Mouse (Mus musculus) cerebellum, adult 9-10 months (tissue): ENCODE measurements around the gene Mybpc2.

Experiments
- DNase-seq: peaks from one replicate; pipeline ENCODE4 v3.0.0; 2022

The Mybpc2 gene

GRCm38 (mm10) chr7:44461503-44462217, 62.8 kb downstream of the Mybpc2 start:
- DNase-seq: peak; percentile 44

GRCm38 (mm10) chr7:44460767-44461502, 63.5 kb downstream of the Mybpc2 start:
- no peak for DNase-seq

DNA sequence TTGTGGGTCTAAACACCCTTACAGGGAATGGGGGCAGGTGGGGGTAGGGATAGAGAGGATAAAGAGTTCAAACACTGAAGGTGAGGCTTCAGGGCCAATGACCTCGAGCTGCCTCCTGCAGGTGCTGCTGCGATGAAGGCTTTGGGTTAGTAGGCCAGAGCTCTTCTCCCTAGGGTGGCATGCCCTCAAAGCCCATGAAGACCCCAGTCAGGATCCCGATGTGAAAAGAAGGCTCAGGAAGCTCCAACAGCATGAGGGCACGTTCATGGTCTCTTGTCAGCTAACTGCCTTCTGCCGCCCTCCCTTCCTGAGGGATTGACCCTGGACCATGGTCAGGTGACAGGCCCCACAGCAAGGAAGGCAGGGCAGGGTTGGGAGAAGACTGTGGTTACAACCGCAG, 64.4 kb downstream of the Mybpc2 start:
- peak; percentile 39 for DNase-seq

DNA sequence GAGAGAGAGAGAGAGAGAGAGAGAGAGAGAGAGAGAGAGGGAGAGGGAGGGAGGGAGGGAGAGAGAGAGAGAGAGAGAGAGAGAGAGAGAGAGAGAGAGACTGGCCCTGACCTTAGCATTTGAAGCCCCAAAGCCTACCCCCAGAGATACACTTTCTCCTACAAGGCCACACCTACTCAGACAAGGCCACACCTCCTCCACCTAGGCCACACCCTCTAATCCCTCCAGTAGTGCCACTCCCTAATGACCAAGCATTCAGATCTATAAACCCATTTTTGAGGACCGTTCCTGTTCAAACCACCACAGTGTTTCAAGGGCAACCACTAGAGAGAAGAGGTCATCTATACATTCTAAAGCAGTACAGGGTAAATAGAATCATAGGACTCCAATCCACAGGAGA, 68.2 kb downstream of the Mybpc2 start:
- no peak for DNase-seq

- no peak for DNase-seq
Observed at GRCm38 (mm10) chr7:44453256-44453655, 71.2 kb downstream of the Mybpc2 start.
